Mouse (Mus musculus) megakaryocyte, embryonic 14.5 days (primary cell): ENCODE measurements around the gene Hnrnpr.

ENCODE experiments used
- FLI1 ChIP-seq: IDR thresholded peaks from 2 replicates; pipeline ENCODE4 v1.6.1; 2012; ENCODE audit warnings: low read length, inconsistent platforms, mixed read lengths
- GATA1 ChIP-seq: IDR thresholded peaks from 3 replicates; pipeline ENCODE4 v1.6.1; 2012; ENCODE audit warnings: mixed read lengths, low read length, inconsistent platforms, borderline replicate concordance

DNA sequence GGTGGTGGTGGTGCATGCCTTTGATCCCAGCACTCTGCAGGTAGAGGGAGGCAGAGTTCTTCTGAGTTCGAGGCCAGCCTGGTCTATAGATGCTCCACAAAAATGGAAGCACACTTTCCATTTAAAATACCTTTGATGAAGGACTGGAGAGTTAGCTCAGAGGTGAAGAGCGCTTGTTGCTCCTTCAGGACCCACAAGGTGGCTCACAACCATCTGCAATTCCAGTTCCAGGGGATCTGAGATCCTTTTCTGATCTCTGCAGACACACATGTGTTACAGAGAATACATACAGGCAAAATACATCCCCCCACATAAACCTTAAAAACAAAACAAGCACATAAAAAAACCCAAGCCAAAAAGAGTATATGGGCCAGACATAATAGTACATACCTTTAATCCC is 2.4 kb upstream of the Hnrnpr start:
- TF ChIP-seq GATA1 (no peak), FLI1 (no peak)
